Mouse (Mus musculus) right cerebral cortex, adult 2 months (tissue): ENCODE results near the gene Slc25a33.

Source experiments
- DNase-seq, 2 experiments: peaks; one replicate each; pipeline ENCODE4 v3.0.0; 2021 to 2022; ENCODE audit warnings: low spot score in 2 of 2

Slc25a33 gene

GRCm38 (mm10) chr4:149774094-149774470 is at the start of gene Slc25a33:
Gene Slc25a33 (minus strand): TSS chr4:149774277.
- DNase-seq = peak; percentile 96

- no peak for DNase-seq
Observed at GRCm38 (mm10) chr4:149822586-149823196, 48.6 kb upstream of the Slc25a33 start.

- no peak for DNase-seq
Observed at GRCm38 (mm10) chr4:149822126-149822525, 48.0 kb upstream of the Slc25a33 start.

- DNase-seq = no peak
Observed at GRCm38 (mm10) chr4:149820569-149820968, 46.5 kb upstream of the Slc25a33 start.

GRCm38 (mm10) chr4:149819195-149819594 is 45.1 kb upstream of the Slc25a33 start:
- DNase-seq = no peak

- DNase-seq = no peak
Observed at GRCm38 (mm10) chr4:149816598-149816997, 42.5 kb upstream of the Slc25a33 start.

GRCm38 (mm10) chr4:149815586-149815985 is 41.5 kb upstream of the Slc25a33 start:
- no peak for DNase-seq

- no peak for DNase-seq
Observed at GRCm38 (mm10) chr4:149813409-149814184, 39.5 kb upstream of the Slc25a33 start.

GRCm38 (mm10) chr4:149810372-149810771 is 36.3 kb upstream of the Slc25a33 start:
- DNase-seq = peak in 1 of 2 experiments; percentile 24

- DNase-seq = no peak
Observed at GRCm38 (mm10) chr4:149808584-149809227, 34.6 kb upstream of the Slc25a33 start.

GRCm38 (mm10) chr4:149808060-149808567 is 34.0 kb upstream of the Slc25a33 start:
- no peak for DNase-seq

- peak; percentile 84 to 93 for DNase-seq
Observed at GRCm38 (mm10) chr4:149806699-149807381, 32.8 kb upstream of the Slc25a33 start.

- DNase-seq = no peak
Observed at GRCm38 (mm10) chr4:149802269-149802668, 28.2 kb upstream of the Slc25a33 start.

- DNase-seq = no peak
Observed at GRCm38 (mm10) chr4:149800576-149800975, 26.5 kb upstream of the Slc25a33 start.

- DNase-seq = no peak
Observed at GRCm38 (mm10) chr4:149800172-149800464, 26.0 kb upstream of the Slc25a33 start.

GRCm38 (mm10) chr4:149799346-149800171 is 25.5 kb upstream of the Slc25a33 start:
- DNase-seq = no peak

- no peak for DNase-seq
Observed at GRCm38 (mm10) chr4:149798684-149799309, 24.7 kb upstream of the Slc25a33 start.

GRCm38 (mm10) chr4:149798116-149798515 is 24.0 kb upstream of the Slc25a33 start:
- no peak for DNase-seq

- DNase-seq = no peak
Observed at GRCm38 (mm10) chr4:149797220-149797610, 23.1 kb upstream of the Slc25a33 start.

- peak in 1 of 2 experiments; percentile 31 for DNase-seq
Observed at GRCm38 (mm10) chr4:149796567-149797219, 22.6 kb upstream of the Slc25a33 start.
